Mouse (Mus musculus): ENCODE measurements around the gene Slc30a9.

The Slc30a9 gene

GRCm38 (mm10) chr5:67311811-67312521 is 5.2 kb downstream of the Slc30a9 start:
- DNase-seq (ENCODE audit: low spot score in 2 of 2): no peak

- no peak for DNase-seq (ENCODE audit: low spot score in 2 of 2)
These were observed 5.7 kb downstream of the Slc30a9 start for GRCm38 (mm10) chr5:67312522-67312851.

- DNase-seq (ENCODE audit: low spot score in 2 of 2): no peak
These were observed 15.0 kb downstream of the Slc30a9 start for GRCm38 (mm10) chr5:67321656-67322268.

- DNase-seq (ENCODE audit: low spot score in 2 of 2): peak; percentile 34 to 72
These were observed 17.3 kb downstream of the Slc30a9 start for GRCm38 (mm10) chr5:67324032-67324431.

GRCm38 (mm10) chr5:67340811-67341210 is 34.1 kb downstream of the Slc30a9 start:
- no peak for DNase-seq (ENCODE audit: low spot score in 2 of 2)

- DNase-seq (ENCODE audit: low spot score in 2 of 2): no peak
These were observed 40.3 kb downstream of the Slc30a9 start for GRCm38 (mm10) chr5:67347060-67347459.

- no peak for DNase-seq (ENCODE audit: low spot score in 2 of 2)
These were observed 42.2 kb downstream of the Slc30a9 start for GRCm38 (mm10) chr5:67348949-67349348.

GRCm38 (mm10) chr5:67362316-67362715 is 55.6 kb downstream of the Slc30a9 start:
- no peak for DNase-seq (ENCODE audit: low spot score in 2 of 2)

- no peak for DNase-seq (ENCODE audit: low spot score in 2 of 2)
These were observed 56.2 kb downstream of the Slc30a9 start for GRCm38 (mm10) chr5:67362931-67363330.

- no peak for DNase-seq (ENCODE audit: low spot score in 2 of 2)
These were observed 70.4 kb downstream of the Slc30a9 start for GRCm38 (mm10) chr5:67377044-67377621.

- no peak for DNase-seq (ENCODE audit: low spot score in 2 of 2)
These were observed 74.9 kb downstream of the Slc30a9 start for GRCm38 (mm10) chr5:67381690-67382089.

GRCm38 (mm10) chr5:67382556-67382955 is 75.8 kb downstream of the Slc30a9 start:
- no peak for DNase-seq (ENCODE audit: low spot score in 2 of 2)

- DNase-seq (ENCODE audit: low spot score in 2 of 2): peak; percentile 68 to 80
These were observed 87.2 kb downstream of the Slc30a9 start for GRCm38 (mm10) chr5:67393951-67394350.

GRCm38 (mm10) chr5:67395211-67395851 is 88.6 kb downstream of the Slc30a9 start:
- DNase-seq (ENCODE audit: low spot score in 2 of 2): peak; percentile 72 to 82

GRCm38 (mm10) chr5:67397186-67397585 is 90.4 kb downstream of the Slc30a9 start:
- DNase-seq (ENCODE audit: low spot score in 2 of 2): no peak

- DNase-seq (ENCODE audit: low spot score in 2 of 2): no peak
These were observed 93.3 kb downstream of the Slc30a9 start for GRCm38 (mm10) chr5:67399876-67400607.

- no peak for DNase-seq (ENCODE audit: low spot score in 2 of 2)
These were observed 94.1 kb downstream of the Slc30a9 start for GRCm38 (mm10) chr5:67400608-67401480.

GRCm38 (mm10) chr5:67401612-67402011 is 94.9 kb downstream of the Slc30a9 start:
- DNase-seq (ENCODE audit: low spot score in 2 of 2): no peak

- DNase-seq (ENCODE audit: low spot score in 2 of 2): no peak
These were observed 97.6 kb downstream of the Slc30a9 start for GRCm38 (mm10) chr5:67404380-67404779.

- no peak for DNase-seq (ENCODE audit: low spot score in 2 of 2)
These were observed 98.2 kb downstream of the Slc30a9 start for GRCm38 (mm10) chr5:67404919-67405318.

All from natural killer cell, adult 2 months (primary cell).